Mouse (Mus musculus): ENCODE data around the gene Slc7a12.

DNA sequence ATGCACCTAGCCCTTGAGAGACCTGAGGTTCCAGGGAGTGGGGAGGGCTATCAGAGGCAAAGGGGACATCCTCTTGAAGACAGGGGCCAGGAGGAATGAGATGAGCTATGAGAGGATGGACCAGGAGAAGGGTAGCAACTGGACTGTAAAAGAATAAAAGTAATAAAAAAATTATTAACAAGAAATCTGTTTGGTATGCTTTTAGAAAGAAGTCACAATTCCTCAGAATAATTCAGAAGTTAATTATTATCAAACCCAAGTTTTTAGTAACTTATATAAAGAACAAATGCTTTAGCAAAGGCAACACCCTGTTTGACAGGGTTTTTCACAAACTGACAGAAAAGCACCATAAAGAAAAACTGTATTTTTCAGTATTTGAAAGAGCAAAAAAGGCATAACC, at the start of gene Slc7a12:
- TF ChIP-seq CTCF (IDR thresholded peaks at IDR 0.05; ENCODE audit: borderline replicate concordance, control insufficient read depth, extremely low read depth, insufficient read depth, low read length, poor library complexity) = no peak
- TF ChIP-seq POLR2A (IDR thresholded peaks at IDR 0.05; ENCODE audit: control insufficient read depth, extremely low read depth, insufficient read depth, low read length, poor library complexity) = no peak

Measured in thymus, adult 2 months (tissue).